Mouse (Mus musculus): ENCODE measurements around the gene Lin7a. TPM values are rescaled to one million over a fixed set of nuclear protein-coding genes. Genes with fewer than 3 reads are reported as not detected.
"Not testable (repeated sequence)": the region's sequence is repeated elsewhere in the genome, so short reads cannot be mapped to it uniquely, and the experiment has no call there.

The Lin7a gene
- polyA plus RNA-seq, 1 experiment from 2014 or later, result 2.0 TPM

DNA sequence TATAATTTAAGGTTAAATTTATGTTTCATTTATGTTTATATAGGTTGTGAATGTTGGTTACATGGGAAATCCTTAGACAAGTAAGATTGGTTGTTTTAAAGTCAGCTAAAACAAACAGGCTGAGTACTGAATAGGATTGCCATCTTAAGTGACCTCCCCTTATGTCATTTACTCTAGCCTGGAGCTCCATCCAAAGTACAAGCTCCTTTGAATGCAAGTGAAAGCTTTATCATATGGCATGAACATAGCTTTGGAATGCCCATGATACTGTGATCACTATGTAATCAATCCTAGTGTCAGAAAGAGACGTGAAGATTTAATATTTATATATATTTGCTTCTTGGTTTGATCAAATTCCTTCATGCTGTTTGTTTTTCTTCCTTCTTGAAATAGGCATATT, 31.0 kb upstream of the Lin7a start:
- H3K36me3 ChIP-seq (ENCODE audit: control insufficient read depth, insufficient read depth), result no peaks in the 10 kb centered on the region
- H3K9me3 ChIP-seq (replicated peaks; ENCODE audit: control insufficient read depth, low read length), result no peaks in the 10 kb centered on the region
- no peak overlapping the region for H3K4me3 ChIP-seq (ENCODE audit: low read length)
- WGBS, result 75% methylated on average over 1 of the region's 1 CpGs
- ATAC-seq (replicated peaks; ENCODE audit: extremely low read depth, insufficient read depth, low FRiP score), result no peak
- H3K4me2 ChIP-seq (ENCODE audit: low read depth, low read length), result no peak overlapping the region
- no peak overlapping the region for H3K9ac ChIP-seq (ENCODE audit: low read length)
- no peaks in the 10 kb centered on the region for H3K27me3 ChIP-seq (ENCODE audit: control insufficient read depth, insufficient read depth, low read length)
- no peaks in the 10 kb centered on the region for H3K4me1 ChIP-seq (ENCODE audit: control insufficient read depth, insufficient read depth, low read length)
- no peak overlapping the region for H3K27ac ChIP-seq (ENCODE audit: low read length)

DNA sequence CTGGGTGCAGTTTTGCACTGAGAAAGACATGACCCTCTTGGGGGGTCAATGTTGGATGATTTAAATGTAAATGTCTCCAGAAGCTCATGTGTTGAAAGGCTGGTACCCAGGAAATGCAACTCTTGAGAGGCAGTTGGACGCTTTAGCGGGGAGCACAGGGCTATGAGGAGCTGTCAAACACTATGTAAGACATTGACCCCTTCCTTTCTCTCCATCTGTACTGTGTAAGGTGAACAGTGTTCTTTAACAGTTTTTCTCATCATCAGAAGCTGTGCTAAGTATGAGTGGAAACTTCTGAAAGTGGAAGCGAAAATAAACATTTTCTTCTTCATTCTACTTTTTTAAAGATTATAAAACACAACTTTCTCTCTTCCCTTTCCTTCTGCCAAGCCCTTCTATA, 30.5 kb upstream of the Lin7a start:
- H3K4me3 ChIP-seq (ENCODE audit: low read length), result no peak overlapping the region
- H3K9ac ChIP-seq (ENCODE audit: low read length), result no peak overlapping the region
- H3K27me3 ChIP-seq (ENCODE audit: control insufficient read depth, insufficient read depth, low read length), result no peaks in the 10 kb centered on the region
- no peak for ATAC-seq (replicated peaks; ENCODE audit: extremely low read depth, insufficient read depth, low FRiP score)
- no peaks in the 10 kb centered on the region for H3K9me3 ChIP-seq (replicated peaks; ENCODE audit: control insufficient read depth, low read length)
- no peaks in the 10 kb centered on the region for H3K36me3 ChIP-seq (ENCODE audit: control insufficient read depth, insufficient read depth)
- no peak overlapping the region for H3K4me2 ChIP-seq (ENCODE audit: low read depth, low read length)
- WGBS, result 89% methylated on average over 3 of the region's 3 CpGs
- no peak overlapping the region for H3K27ac ChIP-seq (ENCODE audit: low read length)
- no peaks in the 10 kb centered on the region for H3K4me1 ChIP-seq (ENCODE audit: control insufficient read depth, insufficient read depth, low read length)

DNA sequence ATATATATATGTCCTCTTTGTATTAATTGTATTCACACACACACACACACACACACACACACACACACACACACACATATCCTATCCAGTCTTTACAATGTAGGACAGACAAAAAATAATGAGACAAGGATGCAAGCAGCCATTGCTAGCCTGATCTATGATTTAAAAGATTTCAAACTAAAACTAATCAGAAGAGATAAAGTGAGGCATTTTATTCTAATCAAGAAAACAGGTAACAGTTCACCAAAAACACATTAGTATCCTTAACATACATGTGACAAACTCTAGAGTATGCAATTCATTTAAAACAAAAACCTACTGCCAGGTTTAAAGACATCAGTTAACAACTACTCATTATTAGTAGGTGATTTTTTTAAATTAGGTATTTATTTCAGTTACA, 30.1 kb upstream of the Lin7a start:
- Histone ChIP-seq H3K4me3 (ENCODE audit: low read length) (no peak overlapping the region), H3K27me3 (ENCODE audit: control insufficient read depth, insufficient read depth, low read length) (no peaks in the 10 kb centered on the region), H3K9me3 (replicated peaks; ENCODE audit: control insufficient read depth, low read length) (no peaks in the 10 kb centered on the region), H3K4me1 (ENCODE audit: control insufficient read depth, insufficient read depth, low read length) (no peaks in the 10 kb centered on the region), H3K36me3 (ENCODE audit: control insufficient read depth, insufficient read depth) (no peaks in the 10 kb centered on the region), H3K9ac (ENCODE audit: low read length) (no peak overlapping the region), H3K4me2 (ENCODE audit: low read depth, low read length) (no peak overlapping the region), H3K27ac (ENCODE audit: low read length) (no peak overlapping the region)
- ATAC-seq (replicated peaks; ENCODE audit: extremely low read depth, insufficient read depth, low FRiP score), result no peak

DNA sequence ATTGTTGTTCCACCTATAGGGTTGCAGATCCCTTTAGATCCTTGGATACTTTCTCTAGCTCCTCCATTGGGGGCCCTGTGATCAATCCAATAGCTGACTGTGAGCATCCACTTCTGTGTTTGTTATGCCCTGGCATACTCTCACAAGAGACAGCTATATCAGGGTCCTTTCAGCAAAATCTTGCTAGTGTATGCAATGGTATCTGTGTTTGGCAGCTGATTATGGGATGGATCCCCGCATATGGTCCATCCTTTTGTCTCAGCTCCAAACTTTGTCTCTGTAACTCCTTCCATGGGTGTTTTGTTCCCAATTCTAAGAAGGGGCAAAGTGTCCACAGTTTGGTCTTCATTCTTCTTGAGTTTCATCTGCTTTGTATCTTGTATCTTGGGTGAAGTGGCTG, 29.5 kb upstream of the Lin7a start:
- H3K9ac ChIP-seq (ENCODE audit: low read length); H3K27ac ChIP-seq (ENCODE audit: low read length); H3K4me1 ChIP-seq (ENCODE audit: control insufficient read depth, insufficient read depth, low read length); H3K9me3 ChIP-seq (replicated peaks; ENCODE audit: control insufficient read depth, low read length); ATAC-seq (replicated peaks; ENCODE audit: extremely low read depth, insufficient read depth, low FRiP score); H3K4me2 ChIP-seq (ENCODE audit: low read depth, low read length); H3K36me3 ChIP-seq (ENCODE audit: control insufficient read depth, insufficient read depth); H3K27me3 ChIP-seq (ENCODE audit: control insufficient read depth, insufficient read depth, low read length); H3K4me3 ChIP-seq (ENCODE audit: low read length): not testable (repeated sequence)
- WGBS, result 79% methylated on average over 1 of the region's 1 CpGs

DNA sequence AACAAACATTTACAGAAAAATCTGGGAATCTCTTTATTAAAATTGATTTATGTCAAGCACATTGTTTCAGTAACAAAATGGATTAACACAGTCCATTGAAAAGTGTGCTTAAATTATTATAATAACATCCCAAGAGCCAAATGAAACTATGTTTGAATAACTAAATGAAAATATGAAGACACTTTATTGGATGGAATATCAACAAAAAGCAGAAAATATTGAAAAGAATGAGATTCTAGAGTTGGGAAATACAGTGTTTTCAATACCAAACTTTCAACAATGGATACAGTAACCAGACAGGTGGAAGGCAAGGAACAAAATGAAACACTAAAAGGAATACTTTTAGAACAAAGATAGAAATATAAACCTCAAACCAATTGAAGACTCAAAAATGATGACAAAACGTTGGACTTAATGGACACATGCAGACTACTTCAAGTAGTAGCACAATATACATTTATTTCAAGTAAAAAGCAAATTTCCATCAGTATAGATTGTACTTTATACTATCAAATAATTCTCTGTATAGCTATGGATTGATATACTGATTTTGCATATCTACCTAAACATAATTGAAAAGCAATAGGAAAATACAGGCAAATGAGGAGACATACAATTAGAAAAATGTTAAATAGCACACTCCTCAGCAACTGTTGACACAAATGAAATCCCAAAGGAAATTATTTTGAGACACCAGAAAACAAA, 28.6 kb upstream of the Lin7a start:
- Histone ChIP-seq H3K36me3 (ENCODE audit: control insufficient read depth, insufficient read depth) (no peaks in the 10 kb centered on the region), H3K9ac (ENCODE audit: low read length) (no peak overlapping the region), H3K4me2 (ENCODE audit: low read depth, low read length) (no peak overlapping the region), H3K9me3 (replicated peaks; ENCODE audit: control insufficient read depth, low read length) (no peaks in the 10 kb centered on the region), H3K4me3 (ENCODE audit: low read length) (no peak overlapping the region), H3K27me3 (ENCODE audit: control insufficient read depth, insufficient read depth, low read length) (no peaks in the 10 kb centered on the region), H3K4me1 (ENCODE audit: control insufficient read depth, insufficient read depth, low read length) (no peaks in the 10 kb centered on the region), H3K27ac (ENCODE audit: low read length) (no peak overlapping the region)
- ATAC-seq (replicated peaks; ENCODE audit: extremely low read depth, insufficient read depth, low FRiP score), result no peak
- 74% methylated on average over 1 of the region's 1 CpGs for WGBS

DNA sequence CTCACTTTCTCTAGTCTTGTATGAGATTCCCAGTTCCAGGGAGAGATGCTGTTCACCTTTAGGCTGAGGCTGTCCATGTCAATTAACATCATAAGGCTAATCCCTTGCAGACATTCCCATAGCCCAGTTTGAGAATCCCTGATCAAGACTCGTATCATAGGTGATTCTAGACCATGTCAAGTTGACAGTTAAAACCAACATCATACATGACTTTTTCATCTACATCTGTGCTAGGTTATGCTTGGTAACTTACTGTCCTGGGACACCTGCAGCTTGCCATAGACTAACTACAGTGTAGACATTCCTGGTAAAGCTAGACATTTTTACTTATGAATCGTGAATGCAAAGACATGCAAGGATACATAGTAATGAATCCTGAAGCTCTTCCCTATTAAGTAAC, 27.3 kb upstream of the Lin7a start:
- whole genome bisulfite sequencing, result 75% methylated on average over 2 of the region's 2 CpGs
- Histone ChIP-seq H3K36me3 (ENCODE audit: control insufficient read depth, insufficient read depth) (no peaks in the 10 kb centered on the region), H3K4me1 (ENCODE audit: control insufficient read depth, insufficient read depth, low read length) (no peaks in the 10 kb centered on the region), H3K27me3 (ENCODE audit: control insufficient read depth, insufficient read depth, low read length) (no peaks in the 10 kb centered on the region), H3K4me3 (ENCODE audit: low read length) (no peak overlapping the region), H3K27ac (ENCODE audit: low read length) (no peak overlapping the region), H3K9ac (ENCODE audit: low read length) (no peak overlapping the region), H3K4me2 (ENCODE audit: low read depth, low read length) (no peak overlapping the region), H3K9me3 (replicated peaks; ENCODE audit: control insufficient read depth, low read length) (no peaks in the 10 kb centered on the region)
- no peak for ATAC-seq (replicated peaks; ENCODE audit: extremely low read depth, insufficient read depth, low FRiP score)

DNA sequence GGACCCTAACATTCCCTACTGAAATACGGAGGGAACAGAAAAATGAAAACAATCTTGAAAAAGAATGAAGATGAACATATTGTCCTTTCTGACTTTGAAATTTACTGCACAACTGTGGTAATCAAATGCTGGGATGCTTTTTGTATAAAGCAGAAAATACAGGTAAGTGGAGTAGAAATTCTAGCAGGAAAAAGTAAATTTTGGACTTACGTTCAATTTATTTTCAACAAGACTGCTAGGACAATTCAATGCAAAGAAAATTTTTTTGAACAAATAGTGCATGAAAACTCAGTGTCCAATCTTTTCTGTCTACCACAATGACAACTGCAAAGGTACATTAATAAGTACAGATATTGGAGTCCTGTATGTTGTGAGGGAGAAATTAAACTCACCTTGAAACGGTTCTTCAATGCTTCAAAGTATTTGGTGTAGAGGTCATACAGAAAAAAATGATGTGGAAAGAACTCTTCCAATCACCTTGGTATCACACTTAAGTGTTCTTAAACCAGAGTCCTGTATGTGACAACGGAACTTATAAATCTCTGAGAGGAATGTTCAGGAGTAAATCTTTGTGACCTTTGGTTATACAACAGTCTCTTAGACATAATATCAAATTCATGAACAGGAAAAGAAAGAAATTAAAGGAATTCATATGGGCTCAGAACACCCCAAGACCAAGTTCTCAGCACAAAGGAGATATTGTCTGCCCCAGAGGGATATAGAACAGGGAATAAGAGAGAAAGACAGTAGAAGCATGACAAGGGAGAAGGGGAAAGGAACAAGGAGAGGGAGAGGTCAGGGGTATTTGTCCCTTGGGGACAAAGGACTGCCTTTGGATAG, 26.6 kb upstream of the Lin7a start:
- ATAC-seq (replicated peaks; ENCODE audit: extremely low read depth, insufficient read depth, low FRiP score), result no peak
- Histone ChIP-seq H3K9me3 (replicated peaks; ENCODE audit: control insufficient read depth, low read length) (no peaks in the 10 kb centered on the region), H3K4me3 (ENCODE audit: low read length) (no peak overlapping the region), H3K27ac (ENCODE audit: low read length) (no peak overlapping the region), H3K9ac (ENCODE audit: low read length) (no peak overlapping the region), H3K27me3 (ENCODE audit: control insufficient read depth, insufficient read depth, low read length) (no peaks in the 10 kb centered on the region), H3K4me2 (ENCODE audit: low read depth, low read length) (no peak overlapping the region), H3K36me3 (ENCODE audit: control insufficient read depth, insufficient read depth) (no peaks in the 10 kb centered on the region), H3K4me1 (ENCODE audit: control insufficient read depth, insufficient read depth, low read length) (no peaks in the 10 kb centered on the region)
- 83% methylated on average over 4 of the region's 4 CpGs for WGBS

DNA sequence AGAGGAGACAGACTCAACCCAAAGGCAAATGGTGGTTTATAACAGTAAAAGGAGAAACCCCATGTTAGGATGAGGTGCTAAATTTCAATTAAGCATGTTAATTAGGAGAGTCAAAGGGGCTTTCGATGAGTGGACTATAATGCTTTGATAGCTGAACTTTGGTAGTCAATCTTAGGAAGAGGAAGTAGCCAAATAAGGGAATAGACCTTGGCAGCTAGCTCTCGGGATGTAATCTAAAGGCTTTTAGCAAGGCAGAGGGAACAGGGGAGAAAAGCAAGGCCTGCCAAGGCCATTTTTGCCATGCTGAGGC, 26.0 kb upstream of the Lin7a start:
- H3K4me1 ChIP-seq (ENCODE audit: control insufficient read depth, insufficient read depth, low read length), result no peaks in the 10 kb centered on the region
- no peak overlapping the region for H3K9ac ChIP-seq (ENCODE audit: low read length)
- H3K4me3 ChIP-seq (ENCODE audit: low read length), result no peak overlapping the region
- no peaks in the 10 kb centered on the region for H3K27me3 ChIP-seq (ENCODE audit: control insufficient read depth, insufficient read depth, low read length)
- 47% methylated on average over 2 of the region's 2 CpGs for WGBS
- ATAC-seq (replicated peaks; ENCODE audit: extremely low read depth, insufficient read depth, low FRiP score), result no peak
- H3K4me2 ChIP-seq (ENCODE audit: low read depth, low read length), result no peak overlapping the region
- no peaks in the 10 kb centered on the region for H3K9me3 ChIP-seq (replicated peaks; ENCODE audit: control insufficient read depth, low read length)
- no peak overlapping the region for H3K27ac ChIP-seq (ENCODE audit: low read length)
- H3K36me3 ChIP-seq (ENCODE audit: control insufficient read depth, insufficient read depth), result no peaks in the 10 kb centered on the region

DNA sequence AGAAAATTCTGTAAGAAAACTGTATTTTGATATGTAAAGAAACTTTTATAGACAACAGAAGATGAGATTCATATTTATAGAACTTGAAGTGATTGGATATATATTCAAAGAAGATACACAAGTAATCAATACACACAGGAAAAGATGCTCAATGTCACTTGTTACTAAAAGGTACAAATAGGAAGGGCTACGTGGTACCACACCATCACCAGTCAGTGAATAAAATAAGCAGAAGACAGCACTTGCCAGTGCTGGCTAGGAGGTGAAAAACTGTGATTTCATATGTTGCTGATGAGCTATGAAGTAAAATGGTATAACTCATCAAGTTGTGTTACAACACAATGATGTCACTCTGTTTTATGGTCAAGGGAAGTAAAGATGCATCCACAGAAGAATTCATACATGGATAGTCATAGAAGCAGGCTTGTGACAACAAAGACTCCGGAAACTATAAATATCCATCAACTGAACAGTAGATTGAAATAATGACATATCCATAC, 25.5 kb upstream of the Lin7a start:
- ATAC-seq (replicated peaks; ENCODE audit: extremely low read depth, insufficient read depth, low FRiP score), result no peak
- Histone ChIP-seq H3K4me1 (ENCODE audit: control insufficient read depth, insufficient read depth, low read length) (no peaks in the 10 kb centered on the region), H3K27me3 (ENCODE audit: control insufficient read depth, insufficient read depth, low read length) (no peaks in the 10 kb centered on the region), H3K4me2 (ENCODE audit: low read depth, low read length) (no peak overlapping the region), H3K4me3 (ENCODE audit: low read length) (no peak overlapping the region), H3K36me3 (ENCODE audit: control insufficient read depth, insufficient read depth) (no peaks in the 10 kb centered on the region), H3K9ac (ENCODE audit: low read length) (no peak overlapping the region), H3K9me3 (replicated peaks; ENCODE audit: control insufficient read depth, low read length) (no peaks in the 10 kb centered on the region), H3K27ac (ENCODE audit: low read length) (no peak overlapping the region)
- WGBS, result 85% methylated on average over 2 of the region's 2 CpGs
